Comparison of ENCODE assay signal across 16 mouse cellular contexts in genomic region chr6:88378829-88379228, GRCm38 (mm10).
DNase-seq lines count a peak whose midpoint lies in the region; ATAC-seq and TF ChIP-seq lines count a peak whose summit lies in the region.
"Had no signal": no experiment of that assay in that cellular context is flagged by ENCODE, and none has a peak within 500 bp of the region (broad histone marks: within the 10 kb centered on the region; RNA-seq: fewer than 3 reads in every experiment).

No protein-coding gene starts in this region.

- no peaks in the 10 kb centered on the region for H3K27me3 ChIP-seq in hindbrain, embryonic 10.5 days (ENCODE audit: insufficient read depth, poor library complexity, severe bottlenecking)
- H3K27me3 ChIP-seq in hindbrain, postnatal 0 days (ENCODE audit: insufficient read depth, low read length) = no peaks in the 10 kb centered on the region
- H3K27me3 ChIP-seq in forebrain, postnatal 0 days (ENCODE audit: insufficient read depth, low read length) = no peaks in the 10 kb centered on the region
- H3K27me3 ChIP-seq: forebrain, embryonic 12.5 days; hindbrain, embryonic 15.5 days; limb, embryonic 15.5 days; neural tube, embryonic 15.5 days had no signal

- H3K9me3 ChIP-seq in hindbrain, embryonic 10.5 days = no peaks in the 10 kb centered on the region
- no peaks in the 10 kb centered on the region for H3K9me3 ChIP-seq in hindbrain, postnatal 0 days (ENCODE audit: low read length)
- no peaks in the 10 kb centered on the region for H3K9me3 ChIP-seq in forebrain, postnatal 0 days (ENCODE audit: low read length)
- H3K9me3 ChIP-seq: forebrain, embryonic 12.5 days; hindbrain, embryonic 15.5 days; limb, embryonic 15.5 days; megakaryocyte, embryonic 14.5 days; neural tube, embryonic 15.5 days had no signal

- peaks cover 41% of the 10 kb centered on the region for H3K4me1 ChIP-seq in hindbrain, embryonic 10.5 days (replicated peaks)
- no peaks in the 10 kb centered on the region for H3K4me1 ChIP-seq in hindbrain, postnatal 0 days (ENCODE audit: insufficient read depth, low read length)
- H3K4me1 ChIP-seq in forebrain, postnatal 0 days (ENCODE audit: insufficient read depth) = no peaks in the 10 kb centered on the region
- H3K4me1 ChIP-seq: forebrain, embryonic 12.5 days had no signal

- H3K9ac ChIP-seq in hindbrain, postnatal 0 days (replicated peaks; ENCODE audit: low read length) = no peak overlapping the region
- no peak overlapping the region for H3K9ac ChIP-seq in forebrain, postnatal 0 days
- H3K9ac ChIP-seq: forebrain, embryonic 12.5 days; hindbrain, embryonic 15.5 days; limb, embryonic 15.5 days; neural tube, embryonic 15.5 days had no signal

- 0 out of 2 replicates have a peak overlapping the region, but pooled peaks have one; percentile 57 for H3K27ac ChIP-seq in hindbrain, embryonic 10.5 days
- no peak overlapping the region for H3K27ac ChIP-seq in hindbrain, postnatal 0 days
- H3K27ac ChIP-seq in forebrain, postnatal 0 days (ENCODE audit: low read depth, low read length) = no peak overlapping the region
- H3K27ac ChIP-seq: forebrain, embryonic 12.5 days; hindbrain, embryonic 15.5 days; limb, embryonic 15.5 days; neural tube, embryonic 15.5 days had no signal

- no peak overlapping the region for H3K4me3 ChIP-seq in hindbrain, embryonic 10.5 days
- H3K4me3 ChIP-seq in hindbrain, postnatal 0 days (ENCODE audit: low read length) = no peak overlapping the region
- H3K4me3 ChIP-seq in forebrain, postnatal 0 days (ENCODE audit: low read depth, low read length) = no peak overlapping the region
- H3K4me3 ChIP-seq: forebrain, embryonic 12.5 days; hindbrain, embryonic 15.5 days; limb, embryonic 15.5 days; megakaryocyte, embryonic 14.5 days; neural tube, embryonic 15.5 days had no signal

- no peak for DNase-seq in hindbrain, embryonic 10.5 days (ENCODE audit: low spot score)
- DNase-seq in hindbrain, postnatal 0 days (ENCODE audit: low spot score) = no peak
- peak; percentile 40 for DNase-seq in 3T3-L1 (ENCODE audit: low read depth, low spot score)
- no peak for DNase-seq in embryo, embryonic 10.5 days (ENCODE audit: low spot score)
- no peak for DNase-seq in forebrain, postnatal 0 days
- no peak for DNase-seq in adrenal gland, adult 2 months
- DNase-seq: cerebellum, adult 11-12 months; thymus, postnatal 4 days had no signal

- TF ChIP-seq CTCF in hindbrain, postnatal 0 days (IDR thresholded peaks at IDR 0.05; ENCODE audit: low read depth) = no peak
- TF ChIP-seq CTCF in forebrain, postnatal 0 days (IDR thresholded peaks at IDR 0.05; ENCODE audit: low read depth) = no peak

- no peak for ATAC-seq in hindbrain, postnatal 0 days
- peak; percentile 83 for ATAC-seq in activated CD4-positive, CD25-positive, alpha-beta regulatory T cell, adult 4 months
- ATAC-seq in megakaryocyte, adult 5-6 weeks (ENCODE audit: poor library complexity, severe bottlenecking) = peak; percentile 92
- ATAC-seq in forebrain, postnatal 0 days = no peak

- 88% methylated on average over 1 of the region's 1 CpGs for WGBS in hindbrain, embryonic 10.5 days
- 84% methylated on average over 1 of the region's 1 CpGs for WGBS in hindbrain, postnatal 0 days
- 96% methylated on average over 1 of the region's 1 CpGs for WGBS in forebrain, postnatal 0 days

- 0 out of 2 replicates have a peak, but pooled peaks cover 2% of the 10 kb centered on the region for H3K36me3 ChIP-seq in hindbrain, embryonic 10.5 days
- no peaks in the 10 kb centered on the region for H3K36me3 ChIP-seq in hindbrain, postnatal 0 days (ENCODE audit: insufficient read depth, low read length)
- no peaks in the 10 kb centered on the region for H3K36me3 ChIP-seq in forebrain, postnatal 0 days (ENCODE audit: insufficient read depth)
- H3K36me3 ChIP-seq: forebrain, embryonic 12.5 days; hindbrain, embryonic 15.5 days; limb, embryonic 15.5 days; neural tube, embryonic 15.5 days had no signal

- H3K4me2 ChIP-seq in hindbrain, postnatal 0 days (ENCODE audit: low read depth, low read length) = no peak overlapping the region
- H3K4me2 ChIP-seq in forebrain, postnatal 0 days (ENCODE audit: low read depth) = no peak overlapping the region
- H3K4me2 ChIP-seq: forebrain, embryonic 12.5 days; heart, embryonic 11.5 days; hindbrain, embryonic 15.5 days; limb, embryonic 15.5 days; neural tube, embryonic 15.5 days had no signal

Comparison
In these comparisons a context has a peak if more than half of its experiments do, and no peak if none do; other contexts are left out.
1. ATAC-seq: peak in activated CD4-positive, CD25-positive, alpha-beta regulatory T cell, adult 4 months (single experiment) and megakaryocyte, adult 5-6 weeks (single experiment); none in hindbrain, postnatal 0 days (single experiment) and forebrain, postnatal 0 days (single experiment).